Mouse (Mus musculus) liver, adult 2 months (tissue): ENCODE data around the gene Dnmt3a.

Experiments used
- CTCF ChIP-seq: fragments of 200-500 bp; IDR thresholded peaks from 2 replicates; pipeline ENCODE4 v1.5.1; 2011; ENCODE audit warnings: low read depth, low read length, control low read depth
- POLR2A ChIP-seq: fragments of 200-500 bp; IDR thresholded peaks from 2 replicates; pipeline ENCODE4 v1.6.1; 2011; ENCODE audit warnings: low read length, control low read depth; ENCODE audit not compliant: insufficient read depth; ENCODE audit errors: extremely low read depth

DNA sequence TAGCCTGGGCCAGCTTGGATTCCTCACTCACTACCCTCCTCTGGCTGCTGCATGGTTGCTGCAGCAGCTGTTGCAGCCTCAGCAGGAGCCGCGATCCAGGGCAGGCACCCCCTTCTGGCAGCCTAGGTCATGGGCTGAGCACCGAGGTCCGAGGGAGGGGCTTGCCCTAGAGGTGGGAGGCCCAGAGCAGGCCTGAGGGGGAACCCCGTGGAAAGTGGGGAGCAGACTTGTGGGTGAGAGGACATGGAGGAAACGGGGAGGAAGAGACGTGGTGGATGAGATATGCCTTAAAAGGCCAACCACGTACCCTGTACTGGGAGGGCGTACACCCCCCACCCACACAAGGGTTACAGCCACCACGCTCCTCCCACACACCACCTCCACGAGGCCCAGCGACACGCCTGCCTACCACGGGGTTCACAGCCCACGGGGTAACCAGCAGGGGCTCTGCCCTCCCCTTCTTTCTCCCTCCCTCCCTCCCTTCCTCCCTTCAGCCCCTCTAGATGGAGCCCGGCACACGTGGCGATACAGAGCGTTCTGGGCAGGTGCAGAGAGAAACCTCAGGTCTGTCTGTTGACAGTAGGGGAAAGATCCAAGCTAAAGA is 65.2 kb downstream of the Dnmt3a start:
- TF ChIP-seq CTCF (no peak), POLR2A (no peak)
